Mouse (Mus musculus) hindbrain, embryonic 11.5 days (tissue): Measurements from ENCODE around the gene Mapk7. TPM values are rescaled to one million over a fixed set of nuclear protein-coding genes. Genes with fewer than 3 reads are reported as not detected.

Source experiments
- ATAC-seq: fragments of 200-750 bp; cut with Nextera tagmentation; 2 replicates; pipeline ENCODE4 v1.8.0; 2017; ENCODE audit warnings: mild to moderate bottlenecking, moderate TSS enrichment, moderate library complexity; ENCODE audit not compliant: low FRiP score
- DNase-seq: peaks from one replicate; pipeline ENCODE4 v3.0.0-alpha.2; 2015; ENCODE audit warnings: low spot score
- H3K27ac ChIP-seq: fragments of 300-500 bp; sonication (generic); 2 replicates; pipeline ENCODE4 v1.5.1; 2014; ENCODE audit warnings: mild to moderate bottlenecking, low read depth, low read length
- H3K27me3 ChIP-seq: fragments of 300-500 bp; sonication (generic); 2 replicates; pipeline ENCODE4 v1.6.1; 2014; ENCODE audit warnings: mild to moderate bottlenecking, low read length, moderate library complexity, mixed read lengths; ENCODE audit not compliant: control insufficient read depth, insufficient read depth
- H3K36me3 ChIP-seq: fragments of 300-500 bp; sonication (generic); 2 replicates; pipeline ENCODE4 v1.6.1; 2014; ENCODE audit warnings: mild to moderate bottlenecking, low read length, moderate library complexity, mixed read lengths; ENCODE audit not compliant: control insufficient read depth, insufficient read depth
- H3K4me1 ChIP-seq: fragments of 300-500 bp; sonication (generic); replicated peaks from 2 replicates; pipeline ENCODE4 v1.6.1; 2014; ENCODE audit warnings: low read length, mixed read lengths; ENCODE audit not compliant: control insufficient read depth, insufficient read depth
- H3K4me2 ChIP-seq: fragments of 300-500 bp; sonication (generic); replicated peaks from 2 replicates; pipeline ENCODE4 v1.6.1; 2014; ENCODE audit warnings: mild to moderate bottlenecking, low read depth, low read length
- H3K4me3 ChIP-seq: fragments of 300-500 bp; sonication (generic); 2 replicates; pipeline ENCODE4 v1.5.1; 2014; ENCODE audit warnings: low read depth, low read length
- H3K9ac ChIP-seq: fragments of 300-500 bp; sonication (generic); 2 replicates; pipeline ENCODE4 v1.6.1; 2014; ENCODE audit warnings: low read depth, low read length
- H3K9me3 ChIP-seq: fragments of 300-500 bp; sonication (generic); 2 replicates; pipeline ENCODE4 v1.6.1; 2016; ENCODE audit warnings: low read length; ENCODE audit not compliant: control insufficient read depth
- WGBS: fragments of 180-500 bp; shearing (Covaris S2); extraction: QIAGEN DNeasy Blood & Tissue Kit; methylation state at CpG from one replicate; pipeline ENCODE4 v1.1.7; 2014; 5-methylcytosine and 5-hydroxymethylcytosine counted together
- polyA plus RNA-seq: library from polyadenylated mRNA; unstranded; fragments of >200 nt; fragmentation: Nextera tagmentation; extraction: Ambion mirVana; gene quantifications from 2 replicates; pipeline ENCODE4 v1.2.1, GENCODE M21; 2014

Gene Mapk7
- polyA plus RNA-seq, 1 experiment from 2014 or later: 51.5 TPM

DNA sequence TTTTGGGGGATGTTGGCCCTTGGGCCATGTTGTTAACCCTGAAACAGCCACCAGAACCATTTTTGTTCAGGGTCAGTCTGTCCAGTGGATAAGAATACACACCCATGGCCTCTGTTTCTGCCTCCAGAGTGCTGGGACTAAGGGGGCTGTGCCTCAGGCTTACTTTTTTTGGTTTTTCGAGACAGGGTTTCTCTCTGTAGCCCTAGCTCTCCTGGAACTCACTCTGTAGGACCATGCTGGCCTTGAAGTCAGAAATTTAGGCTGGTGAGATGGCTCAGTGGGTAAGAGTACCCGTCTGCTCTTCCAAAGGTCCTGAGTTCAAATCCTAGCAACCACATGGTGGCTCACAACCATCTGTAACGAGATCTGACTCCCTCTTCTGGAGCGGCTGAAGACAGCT is 15.4 kb downstream of the Mapk7 start:
- 85% methylated on average over 4 of the region's 4 CpGs for WGBS
- Histone ChIP-seq H3K9me3 (no peaks in the 10 kb centered on the region), H3K4me3 (no peak overlapping the region), H3K36me3 (no peaks in the 10 kb centered on the region), H3K9ac (no peak overlapping the region), H3K27me3 (no peaks in the 10 kb centered on the region), H3K27ac (no peak overlapping the region), H3K4me2 (no peak overlapping the region), H3K4me1 (peaks cover 7% of the 10 kb centered on the region; the same call in 1 of the 2 replicates)
- ATAC-seq (no peak), DNase-seq (no peak)

DNA sequence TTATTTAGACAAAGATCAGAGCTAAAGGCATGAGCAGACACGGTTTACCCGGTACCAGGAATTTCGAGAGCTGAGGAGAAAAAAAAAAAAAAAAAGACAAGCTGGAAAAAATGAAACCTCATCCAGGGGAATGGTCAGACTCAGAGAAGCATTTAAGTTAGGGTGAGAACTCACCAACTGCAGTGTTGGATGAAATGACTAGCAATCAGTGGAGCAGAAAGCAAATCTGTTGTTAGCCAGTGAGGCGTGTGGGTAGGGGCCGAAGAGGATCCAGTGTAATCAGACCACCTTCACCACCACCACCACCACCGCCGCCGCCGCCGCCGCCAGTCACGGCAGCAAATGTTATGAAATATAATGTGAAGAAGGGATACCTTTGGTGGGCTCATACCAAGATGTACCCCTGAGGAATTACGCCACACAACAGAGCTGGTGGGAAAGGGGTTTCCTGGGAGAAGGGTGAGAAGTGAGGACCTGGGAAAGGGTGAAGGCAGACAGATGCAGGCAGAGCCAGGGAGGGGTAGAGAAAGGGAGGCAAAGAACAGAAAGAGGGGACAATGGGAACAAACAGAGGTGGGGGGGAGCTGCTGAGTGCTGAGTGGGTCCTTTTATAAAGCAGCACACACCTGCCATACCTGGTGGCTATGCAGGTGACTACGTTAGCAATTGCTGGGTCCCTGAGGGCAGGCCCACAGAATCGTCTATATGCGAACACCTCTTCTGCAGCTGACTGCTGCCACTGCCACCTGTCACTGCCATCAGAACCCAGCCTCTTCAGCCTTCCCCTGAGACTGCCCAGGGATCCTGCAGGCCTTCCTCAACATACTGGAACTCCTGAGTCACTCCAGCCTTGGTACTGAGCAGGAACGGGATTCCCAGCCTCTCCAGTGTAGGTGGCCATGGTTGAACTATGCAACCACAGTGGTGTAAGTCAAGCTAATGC is 16.4 kb downstream of the Mapk7 start:
- Histone ChIP-seq H3K4me1 (peaks cover 7% of the 10 kb centered on the region; the same call in 1 of the 2 replicates), H3K27me3 (no peaks in the 10 kb centered on the region), H3K4me3 (no peak overlapping the region), H3K27ac (no peak overlapping the region), H3K9me3 (no peaks in the 10 kb centered on the region), H3K36me3 (no peaks in the 10 kb centered on the region), H3K4me2 (no peak overlapping the region), H3K9ac (no peak overlapping the region)
- DNase-seq (no peak), ATAC-seq (no peak)
- WGBS: 52% methylated on average over 17 of the region's 17 CpGs

DNA sequence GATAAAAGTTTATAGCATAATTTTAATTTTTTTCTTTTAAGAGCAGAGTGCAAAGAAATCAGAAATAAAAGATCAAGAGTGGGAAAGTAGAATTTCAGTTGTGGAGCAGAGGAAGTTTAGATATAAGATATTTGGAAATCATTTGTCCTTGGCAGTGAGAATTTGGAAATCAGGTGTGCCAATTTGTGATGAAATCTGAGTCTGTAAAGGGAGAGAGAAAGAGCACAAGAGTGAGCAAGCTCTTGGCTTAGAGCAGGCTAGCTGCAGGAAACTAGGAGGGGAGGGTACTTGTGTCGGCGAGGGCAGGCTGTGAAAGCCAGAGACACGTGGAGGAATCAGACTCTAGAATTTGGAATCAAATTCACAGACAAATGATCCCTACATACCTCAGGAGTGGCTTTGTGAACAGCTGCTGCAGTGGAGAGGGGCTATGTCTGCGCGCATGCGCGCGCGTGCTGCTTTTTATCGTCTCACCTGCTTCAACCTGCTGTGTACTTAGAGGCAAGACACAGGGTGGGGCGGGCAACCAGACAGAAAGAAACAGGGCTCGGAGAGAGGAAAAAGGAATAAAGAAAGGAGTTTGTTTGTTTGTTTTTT is 17.3 kb downstream of the Mapk7 start:
- Histone ChIP-seq H3K9me3 (no peaks in the 10 kb centered on the region), H3K36me3 (no peaks in the 10 kb centered on the region), H3K4me3 (no peak overlapping the region), H3K27me3 (no peaks in the 10 kb centered on the region), H3K27ac (no peak overlapping the region), H3K9ac (no peak overlapping the region), H3K4me1 (peaks cover 7% of the 10 kb centered on the region; the same call in 1 of the 2 replicates), H3K4me2 (0 out of 2 replicates have a peak overlapping the region, but pooled peaks have one; percentile 7)
- ATAC-seq: no peak
- WGBS: 49% methylated on average over 12 of the region's 12 CpGs
- peak; percentile 15 for DNase-seq

DNA sequence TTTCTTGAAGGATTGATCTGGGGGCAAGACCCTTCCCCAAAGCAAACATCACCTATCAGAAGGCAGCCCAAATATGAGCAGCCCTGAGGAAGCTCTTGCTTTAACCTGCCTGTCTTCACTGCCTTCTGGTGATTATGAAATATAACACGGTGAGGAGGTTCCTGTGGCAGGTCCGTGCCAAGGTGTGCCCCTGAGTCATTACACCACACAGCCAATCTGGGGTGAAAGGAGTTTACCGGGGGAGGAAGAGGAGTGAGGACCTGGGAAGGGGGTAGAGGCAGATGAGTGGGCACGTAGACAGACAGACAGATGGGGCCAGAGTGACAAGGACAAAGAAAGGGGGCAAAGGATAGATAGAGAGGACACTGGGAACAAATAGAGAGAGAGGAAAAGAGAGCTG is 20.6 kb downstream of the Mapk7 start:
- H3K4me1 ChIP-seq: peaks cover 7% of the 10 kb centered on the region; the same call in 1 of the 2 replicates
- WGBS: 70% methylated on average over 4 of the region's 4 CpGs
- H3K4me3 ChIP-seq: no peak overlapping the region
- H3K36me3 ChIP-seq: no peaks in the 10 kb centered on the region
- H3K9me3 ChIP-seq: no peaks in the 10 kb centered on the region
- no peak overlapping the region for H3K4me2 ChIP-seq
- DNase-seq: no peak
- H3K9ac ChIP-seq: no peak overlapping the region
- no peak for ATAC-seq
- H3K27ac ChIP-seq: no peak overlapping the region
- H3K27me3 ChIP-seq: no peaks in the 10 kb centered on the region

DNA sequence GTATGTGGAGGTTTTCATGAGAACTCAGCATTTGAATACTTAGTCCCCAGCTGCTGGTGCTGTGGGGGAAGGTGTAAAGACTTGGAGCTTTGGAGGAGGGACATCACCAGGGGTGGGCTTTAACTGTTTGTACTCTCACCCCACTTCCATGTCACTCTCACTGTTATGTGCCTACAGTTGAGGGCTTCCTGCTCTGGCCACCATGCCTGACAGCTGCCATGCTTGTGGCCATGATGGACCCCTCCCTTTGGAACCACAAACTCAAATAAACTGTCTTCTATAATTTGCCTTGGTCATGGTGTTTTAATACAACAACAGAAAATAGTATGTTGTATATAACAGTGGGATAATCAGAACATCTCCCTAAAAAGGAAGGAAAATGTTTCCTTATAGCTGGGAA is 23.3 kb downstream of the Mapk7 start:
- H3K4me3 ChIP-seq: no peak overlapping the region
- H3K36me3 ChIP-seq: no peaks in the 10 kb centered on the region
- DNase-seq (no peak), ATAC-seq (no peak)
- H3K9me3 ChIP-seq: no peaks in the 10 kb centered on the region
- H3K9ac ChIP-seq: no peak overlapping the region
- no peaks in the 10 kb centered on the region for H3K27me3 ChIP-seq
- no peaks in the 10 kb centered on the region for H3K4me1 ChIP-seq
- no peak overlapping the region for H3K4me2 ChIP-seq
- H3K27ac ChIP-seq: no peak overlapping the region

DNA sequence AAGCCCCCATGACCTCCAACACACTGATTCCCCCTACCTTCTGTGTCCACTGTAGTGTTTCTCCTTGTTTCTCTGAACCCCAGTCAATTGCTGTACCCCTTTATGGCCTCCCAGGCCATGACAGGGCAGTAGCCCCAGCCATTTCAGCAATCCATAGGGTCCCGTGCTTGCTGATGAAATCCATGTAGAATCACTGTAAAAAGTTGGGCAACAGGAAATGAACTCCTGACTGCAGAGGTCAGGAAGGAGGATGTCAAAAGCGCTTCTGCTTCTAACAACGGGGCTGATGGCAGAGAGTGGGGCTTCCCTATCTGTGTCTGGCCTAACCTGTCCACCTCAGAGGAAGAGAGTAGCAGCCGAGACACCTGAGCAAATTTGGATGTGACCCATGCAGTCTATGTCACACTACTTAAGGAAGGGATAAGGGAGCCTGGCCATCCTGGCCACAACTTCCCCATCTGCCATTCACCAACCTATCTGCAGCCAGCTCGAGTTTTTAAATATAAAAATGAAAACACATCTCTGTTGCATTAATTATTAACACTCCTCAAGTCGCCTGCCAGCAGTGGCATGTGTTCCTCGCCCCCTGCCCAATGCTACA is 24.8 kb downstream of the Mapk7 start:
- Histone ChIP-seq H3K27ac (no peak overlapping the region), H3K4me3 (no peak overlapping the region), H3K4me2 (no peak overlapping the region), H3K27me3 (no peaks in the 10 kb centered on the region), H3K9me3 (no peaks in the 10 kb centered on the region), H3K9ac (no peak overlapping the region), H3K4me1 (no peaks in the 10 kb centered on the region), H3K36me3 (no peaks in the 10 kb centered on the region)
- 76% methylated on average over 7 of the region's 7 CpGs for WGBS
- ATAC-seq (no peak), DNase-seq (no peak)

DNA sequence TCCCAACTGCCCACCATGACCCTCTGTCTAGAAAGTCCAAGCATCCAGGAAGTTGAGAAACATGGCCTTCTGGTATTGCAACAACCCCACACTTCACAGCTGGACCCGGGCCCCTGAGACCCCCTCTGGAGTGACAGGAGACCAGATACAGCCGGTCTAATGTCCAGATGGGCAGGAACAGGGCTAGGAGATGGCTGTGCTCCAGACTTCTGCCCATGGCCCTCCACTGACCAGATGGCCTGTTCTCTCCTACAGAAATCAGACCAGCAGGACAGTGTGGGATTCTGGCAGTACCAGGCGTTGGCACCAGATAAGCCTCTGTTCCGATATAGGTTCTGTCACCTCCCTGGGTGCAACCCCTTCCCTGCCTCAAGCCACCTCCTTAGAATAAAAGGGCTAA is 25.7 kb downstream of the Mapk7 start:
- ATAC-seq: no peak
- Histone ChIP-seq H3K27me3 (no peaks in the 10 kb centered on the region), H3K36me3 (no peaks in the 10 kb centered on the region), H3K9ac (no peak overlapping the region), H3K9me3 (no peaks in the 10 kb centered on the region), H3K4me2 (no peak overlapping the region), H3K4me3 (no peak overlapping the region), H3K27ac (no peak overlapping the region), H3K4me1 (no peaks in the 10 kb centered on the region)
- WGBS: 79% methylated on average over 4 of the region's 4 CpGs
- no peak for DNase-seq

DNA sequence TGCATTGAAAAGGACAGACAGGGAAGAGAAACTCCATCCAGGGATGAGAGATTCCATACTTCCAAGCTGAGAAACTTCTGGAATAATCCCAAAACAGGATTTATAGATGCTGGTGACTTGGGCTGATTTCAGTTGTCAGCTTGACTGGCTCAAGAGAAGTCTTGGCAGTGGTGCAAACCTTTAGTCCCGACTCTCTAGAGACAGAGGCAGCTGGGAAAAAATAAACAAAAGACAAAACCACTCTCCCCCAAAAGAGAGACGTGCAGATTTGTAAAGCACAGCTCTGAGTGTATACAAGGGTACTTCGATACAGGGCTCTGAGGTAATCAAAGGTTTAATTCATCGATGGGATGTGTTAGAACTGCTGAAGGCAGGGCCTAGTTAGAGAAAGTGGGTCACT is 28.8 kb downstream of the Mapk7 start:
- 71% methylated on average over 4 of the region's 4 CpGs for WGBS
- no peak for ATAC-seq
- Histone ChIP-seq H3K4me2 (no peak overlapping the region), H3K27me3 (no peaks in the 10 kb centered on the region), H3K4me3 (no peak overlapping the region), H3K27ac (no peak overlapping the region), H3K9me3 (no peaks in the 10 kb centered on the region), H3K4me1 (no peaks in the 10 kb centered on the region), H3K9ac (no peak overlapping the region), H3K36me3 (no peaks in the 10 kb centered on the region)
- DNase-seq: no peak
